Mouse (Mus musculus): ENCODE results near the gene Il1a.

The Il1a gene

DNA sequence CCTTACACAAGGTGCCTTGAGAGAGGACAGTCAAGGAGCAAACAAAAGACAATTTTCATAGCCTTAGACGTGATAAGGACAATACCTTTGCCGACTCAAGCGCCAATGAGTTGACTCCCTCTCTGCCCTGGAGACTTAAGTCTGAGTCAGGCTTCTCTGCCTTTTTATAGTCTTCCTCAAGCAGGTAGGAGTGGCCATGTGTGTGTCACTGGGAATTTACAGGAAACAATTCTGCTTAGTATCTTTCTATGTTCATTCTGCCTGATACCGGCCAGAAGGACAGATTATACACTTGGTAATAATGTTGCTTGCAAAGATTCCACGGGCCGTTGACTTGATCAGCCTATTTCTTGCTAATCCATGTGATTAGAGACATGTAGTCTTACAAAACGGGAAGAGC is at the start of gene Il1a:
TSS of gene Il1a (minus strand) at position 137 of the 400 bp plus-strand sequence.
- DNase-seq (ENCODE audit: low spot score in 2 of 2), result no peak

DNA sequence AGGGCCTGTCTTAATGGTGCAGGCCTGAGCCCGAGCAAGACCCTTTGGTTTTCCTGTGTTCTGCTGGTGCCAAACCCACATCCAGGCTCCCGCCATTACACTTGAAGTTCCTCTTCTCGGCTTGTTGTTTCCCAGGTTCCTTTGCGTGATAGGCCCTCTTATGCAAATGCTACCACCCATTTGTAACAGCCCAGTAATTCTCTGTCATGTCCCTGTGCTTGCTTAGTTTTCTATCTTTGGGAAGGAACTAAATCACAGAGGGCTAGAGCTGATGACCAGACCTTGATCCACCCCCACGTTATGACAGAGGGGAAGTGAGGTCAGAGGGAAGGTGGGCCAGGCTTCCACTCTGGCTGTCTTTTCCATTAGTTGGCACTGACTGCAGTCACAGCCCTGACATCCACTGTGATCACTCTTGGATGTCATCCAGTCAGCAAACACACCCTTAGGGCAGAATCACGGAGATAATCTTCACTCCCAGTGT is 28.4 kb upstream of the Il1a start:
- DNase-seq (ENCODE audit: low spot score in 2 of 2), result no peak

DNA sequence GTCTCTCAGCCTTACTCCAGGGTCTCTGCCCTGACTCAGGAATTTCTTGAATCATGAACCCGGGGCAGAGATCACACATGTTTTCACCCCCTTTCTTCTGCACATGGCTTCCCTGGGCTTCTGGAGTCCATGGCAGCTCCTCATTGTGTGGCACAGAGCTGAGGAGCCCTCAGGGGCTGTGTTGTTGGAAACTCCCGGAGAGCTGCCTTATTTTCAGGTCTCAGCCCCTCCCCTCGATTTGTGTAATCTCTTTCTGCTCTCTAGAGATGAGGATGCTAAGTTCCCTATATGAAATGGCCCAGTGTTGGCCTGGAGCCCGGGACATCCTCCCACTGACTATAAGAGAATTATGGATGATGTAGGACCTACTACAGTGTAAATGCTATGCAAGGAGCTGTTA is 23.7 kb upstream of the Il1a start:
- no peak for DNase-seq (ENCODE audit: low spot score in 2 of 2)

DNA sequence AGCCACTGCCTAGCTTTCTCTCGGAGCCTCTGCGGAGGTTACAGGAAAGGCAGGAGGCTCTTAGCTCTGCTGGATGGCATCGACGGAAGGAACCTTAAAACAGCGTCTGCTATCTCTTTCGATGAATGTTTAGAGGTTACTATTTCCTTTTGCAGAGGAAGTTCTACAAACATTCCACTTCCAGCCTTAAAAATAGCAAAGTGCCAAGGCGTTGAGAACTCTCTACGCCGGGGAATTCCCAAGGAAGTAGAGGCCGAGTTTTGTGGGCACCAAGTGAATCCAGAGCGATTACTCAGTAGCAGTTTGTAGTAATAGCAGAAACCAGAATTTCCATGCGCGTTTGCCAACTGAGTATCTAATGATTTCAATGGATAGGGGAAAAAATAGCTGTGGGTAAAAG is 20.8 kb upstream of the Il1a start:
- DNase-seq (ENCODE audit: low spot score in 2 of 2), result no peak

DNA sequence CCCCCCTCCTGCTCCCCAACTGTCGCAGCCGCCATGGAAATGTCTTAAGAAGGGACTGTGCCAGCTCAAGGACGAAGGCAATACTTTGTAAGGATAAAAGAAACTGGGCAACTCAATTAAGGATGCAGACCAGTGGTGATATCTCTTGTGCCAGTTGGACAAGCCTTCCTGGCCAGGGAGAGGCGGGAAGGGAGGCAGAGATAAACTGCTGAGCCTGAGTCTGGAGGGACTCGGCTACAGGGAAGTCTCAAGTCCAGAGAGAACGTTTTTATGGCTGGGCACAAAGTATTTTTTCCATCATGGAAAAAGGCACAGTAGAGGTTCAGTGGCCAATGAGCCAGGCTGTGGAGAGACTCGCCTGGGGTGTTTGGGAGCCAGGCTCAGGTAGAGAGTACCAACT is 20.3 kb upstream of the Il1a start:
- no peak for DNase-seq (ENCODE audit: low spot score in 2 of 2)

DNA sequence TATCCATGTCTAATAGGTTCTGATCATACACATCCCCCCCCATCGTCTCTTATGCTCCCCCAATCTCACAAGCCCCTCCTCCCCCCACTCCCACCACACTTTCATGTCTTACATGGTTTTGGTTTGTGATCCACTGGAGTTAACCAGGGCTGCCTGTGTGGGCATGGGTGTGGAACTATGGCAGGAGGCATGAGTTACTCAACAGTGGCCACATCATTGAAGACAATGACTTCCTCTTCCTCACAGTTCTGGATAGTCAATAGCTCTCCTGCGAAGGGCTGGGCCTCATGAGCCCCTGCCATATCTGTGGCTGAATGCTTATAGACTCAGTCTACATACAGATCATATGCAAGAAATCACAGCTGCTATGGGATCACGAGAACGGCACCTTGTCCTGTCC is 18.5 kb upstream of the Il1a start:
- no peak for DNase-seq (ENCODE audit: low spot score in 2 of 2)

DNA sequence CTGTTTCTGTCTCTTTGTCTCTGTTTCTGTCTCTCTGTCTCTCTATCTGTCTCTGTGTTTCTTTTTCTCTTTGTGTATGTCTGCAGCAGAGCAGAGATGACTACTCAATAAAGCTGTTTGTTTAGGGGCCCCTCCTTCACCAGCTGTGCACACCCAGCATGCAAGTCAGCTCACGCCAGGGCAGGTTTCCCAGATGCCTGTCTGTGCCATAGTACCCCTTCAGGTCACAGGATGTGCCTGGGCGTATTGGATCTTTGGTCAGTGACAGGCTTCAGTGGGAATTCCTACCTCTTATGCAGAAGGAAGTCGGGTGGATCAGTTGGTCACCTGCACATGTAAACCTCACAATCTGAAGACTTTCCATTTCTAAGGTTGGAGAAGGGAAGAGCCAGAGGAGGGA is 14.4 kb upstream of the Il1a start:
- DNase-seq (ENCODE audit: low spot score in 2 of 2), result no peak

DNA sequence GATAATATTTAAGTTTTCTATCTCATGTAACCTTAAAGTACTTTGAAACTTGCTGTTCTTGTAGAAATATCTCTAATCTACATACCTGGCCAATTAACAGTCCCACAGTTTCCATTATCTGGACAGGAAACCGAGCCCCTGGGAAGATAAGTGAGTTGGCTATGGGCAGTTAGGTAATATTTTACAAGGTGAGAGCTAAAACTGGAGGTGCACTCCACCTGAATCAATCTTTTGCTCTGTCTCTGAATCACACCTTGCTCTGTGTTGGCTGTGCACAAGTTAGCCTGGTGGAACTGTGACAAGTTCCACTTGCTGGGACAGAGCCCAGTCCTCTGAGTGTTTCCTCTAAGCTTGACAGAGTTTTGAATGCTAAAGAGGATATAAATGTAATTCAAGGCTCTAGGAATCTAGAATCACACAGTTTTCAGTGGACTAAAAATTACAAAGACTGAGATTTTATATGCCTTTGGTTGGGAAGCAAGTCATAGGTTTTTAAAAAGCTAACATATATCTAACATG is 12.4 kb upstream of the Il1a start:
- peak in 1 of 2 experiments; percentile 55 for DNase-seq (ENCODE audit: low spot score in 2 of 2)

DNA sequence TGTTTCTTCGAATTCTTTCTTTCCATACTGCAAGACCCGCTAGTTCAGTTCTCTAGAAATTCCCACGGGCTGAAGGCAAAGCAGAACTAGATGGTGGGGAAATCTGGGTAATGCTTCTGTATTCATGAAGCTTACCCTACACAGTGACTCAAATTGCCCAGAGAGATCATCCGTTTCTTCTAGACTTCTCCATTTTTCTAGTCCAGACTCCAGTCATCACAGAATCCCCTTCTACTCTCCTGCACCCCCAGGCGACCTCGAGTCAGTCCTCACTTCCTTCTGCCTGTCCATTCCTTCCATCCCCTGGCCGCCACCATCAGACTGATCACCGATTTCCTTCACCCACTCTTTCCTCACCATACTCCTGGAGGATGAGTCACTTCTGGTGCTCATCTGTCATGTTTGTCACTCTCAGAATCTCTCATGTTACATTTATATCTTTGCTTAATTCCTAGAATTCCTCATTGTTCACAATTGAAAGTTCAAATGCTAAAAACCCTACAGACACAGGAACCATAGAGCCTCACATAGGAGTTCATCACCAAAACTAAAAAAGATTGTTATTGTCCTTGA is 10.3 kb upstream of the Il1a start:
- no peak for DNase-seq (ENCODE audit: low spot score in 2 of 2)

DNA sequence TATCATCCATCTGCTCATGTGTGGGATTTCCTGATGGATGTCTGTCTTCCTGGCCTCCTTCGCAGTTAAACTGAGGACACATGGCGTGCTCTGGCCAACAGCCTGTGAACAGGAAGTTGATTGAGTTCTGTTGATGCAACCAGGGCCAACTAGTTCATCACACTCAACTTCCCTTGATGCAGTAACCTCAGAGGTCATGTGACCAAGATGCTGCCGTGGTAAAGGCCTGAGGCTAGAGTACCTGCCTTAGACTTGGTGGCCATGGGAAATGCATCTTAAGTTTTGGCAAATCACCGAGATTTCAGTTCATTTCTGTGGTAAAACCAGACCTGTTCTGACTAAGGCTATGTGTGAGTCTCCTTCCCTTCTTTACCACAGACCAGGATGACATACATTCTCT is 6.1 kb upstream of the Il1a start:
- DNase-seq (ENCODE audit: low spot score in 2 of 2), result no peak

DNA sequence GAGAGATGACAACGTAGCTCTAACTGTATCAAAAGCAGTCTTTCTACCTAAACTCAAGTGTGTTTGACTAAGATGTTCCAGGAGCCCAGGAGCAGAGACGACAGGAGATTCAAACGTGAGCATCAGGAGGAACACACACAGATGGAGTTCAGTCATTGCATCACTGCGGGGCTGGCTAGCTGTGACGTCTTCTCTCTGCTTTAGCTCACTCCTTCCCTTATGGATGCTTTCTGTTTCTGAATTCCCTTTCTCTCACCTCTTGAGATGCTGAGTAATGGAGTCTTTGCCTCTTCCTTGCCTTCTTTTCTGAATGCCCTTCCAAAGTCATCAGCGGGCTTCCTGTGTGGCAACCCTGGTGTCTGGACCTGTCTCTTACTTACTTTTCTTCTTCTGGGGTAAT is 5.1 kb upstream of the Il1a start:
- no peak for DNase-seq (ENCODE audit: low spot score in 2 of 2)

DNA sequence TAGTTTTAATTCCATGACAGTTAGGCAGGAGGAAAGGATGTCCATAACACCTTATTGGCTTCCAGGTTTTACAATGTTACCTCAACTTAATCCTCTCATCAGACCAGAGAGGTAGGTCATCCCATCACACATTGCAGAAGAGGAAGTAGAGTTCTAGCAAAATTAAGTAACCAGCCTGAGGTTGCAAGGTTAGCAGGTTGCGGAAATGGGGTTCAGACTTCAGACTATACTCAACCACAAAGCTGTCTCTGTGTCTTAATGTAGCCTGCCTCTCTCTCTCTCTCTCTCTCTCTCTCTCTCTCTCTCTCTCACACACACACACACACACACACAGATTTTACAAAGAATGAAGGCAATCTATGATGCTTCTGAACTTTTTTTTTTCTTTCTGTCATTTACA is 4.2 kb upstream of the Il1a start:
- no peak for DNase-seq (ENCODE audit: low spot score in 2 of 2)

DNA sequence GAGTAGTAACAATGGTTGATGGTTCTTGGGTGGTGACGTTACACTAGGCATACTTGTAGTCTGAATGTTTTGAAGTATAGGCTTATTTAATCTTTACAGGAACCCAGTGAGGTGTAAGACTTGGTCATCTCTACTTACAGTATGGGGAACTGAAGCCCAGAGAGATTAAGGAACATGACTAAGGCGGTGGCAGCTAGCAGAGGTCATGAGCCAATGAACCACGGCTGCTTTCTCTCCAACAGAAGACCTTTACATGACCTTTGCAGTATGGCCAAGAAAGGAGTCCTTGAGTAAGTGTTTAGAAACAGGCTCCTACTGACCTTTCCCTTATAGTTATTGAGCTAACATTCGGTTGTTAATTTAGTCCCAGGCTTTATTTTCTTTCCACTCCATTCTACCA is 3.8 kb downstream of the Il1a start:
- DNase-seq (ENCODE audit: low spot score in 2 of 2), result no peak

DNA sequence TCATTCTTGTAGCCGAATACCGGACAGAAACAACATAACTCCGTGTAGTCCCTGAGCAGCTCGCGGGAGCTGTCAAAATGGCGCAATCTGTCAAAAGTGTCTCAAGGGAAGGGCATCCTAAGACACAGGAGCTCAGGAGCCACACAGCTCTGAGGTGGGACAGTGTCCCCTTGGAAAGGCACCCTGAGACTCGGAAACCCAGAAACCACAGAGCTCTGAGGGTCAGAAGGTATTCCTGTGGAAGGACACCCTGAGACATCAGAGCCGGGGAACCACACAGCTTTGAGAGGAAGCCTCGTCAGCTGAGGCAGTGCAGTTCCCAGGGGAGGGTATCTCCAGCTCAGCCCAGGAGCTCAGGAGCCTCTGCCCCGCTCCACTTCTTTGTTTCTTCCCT is 12.2 kb downstream of the Il1a start:
- no peak for DNase-seq (ENCODE audit: low spot score in 2 of 2)

DNA sequence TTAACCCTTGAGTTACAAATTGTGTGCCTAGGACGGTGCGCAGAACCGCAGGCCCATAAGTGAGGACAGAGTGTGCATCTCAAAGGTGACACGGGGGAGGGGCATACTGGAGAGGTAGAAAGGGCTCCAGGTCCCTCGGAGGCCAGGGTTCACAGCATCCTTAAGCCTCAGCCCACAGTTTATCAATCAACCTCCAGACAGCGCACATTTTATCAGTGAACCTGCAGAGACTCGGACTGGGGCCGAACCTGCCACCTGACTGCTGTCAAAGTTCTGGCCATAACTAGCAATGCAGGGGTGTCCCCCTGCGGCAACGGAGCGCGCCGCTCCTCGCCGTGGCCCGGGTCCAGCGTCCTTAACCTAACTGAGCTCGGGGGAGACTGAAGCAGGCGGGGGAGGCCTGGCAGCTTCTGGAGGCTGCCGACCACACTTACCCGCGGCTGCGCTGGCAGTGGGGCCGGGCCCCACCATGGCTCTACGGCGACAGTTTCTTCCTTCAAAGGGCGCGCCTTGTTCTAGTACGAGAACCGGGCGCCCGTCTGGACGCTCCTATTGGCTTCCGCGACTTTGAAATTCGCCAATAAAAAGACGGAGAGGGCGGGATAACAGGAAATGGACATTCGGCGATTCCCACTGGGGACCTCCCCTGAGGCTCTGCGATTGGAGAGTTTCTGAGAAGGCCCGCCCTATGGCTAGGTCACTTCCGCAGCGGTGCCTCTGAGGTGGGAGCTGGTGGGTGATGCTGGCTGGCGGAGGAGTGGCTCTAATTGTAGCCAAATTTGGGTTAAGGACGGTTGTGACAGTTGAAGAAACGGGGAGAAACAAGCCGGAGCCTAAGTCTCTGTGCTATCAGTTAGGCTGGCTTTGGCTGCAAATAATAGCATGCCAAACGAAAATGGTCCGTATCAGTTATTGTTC is 12.8 kb downstream of the Il1a start, which contains the start of gene Ckap2l:
TSS of gene Ckap2l (minus strand) at position 542 of the 918 bp plus-strand sequence.
- DNase-seq (ENCODE audit: low spot score in 2 of 2), result peak; percentile 95 to 98

DNA sequence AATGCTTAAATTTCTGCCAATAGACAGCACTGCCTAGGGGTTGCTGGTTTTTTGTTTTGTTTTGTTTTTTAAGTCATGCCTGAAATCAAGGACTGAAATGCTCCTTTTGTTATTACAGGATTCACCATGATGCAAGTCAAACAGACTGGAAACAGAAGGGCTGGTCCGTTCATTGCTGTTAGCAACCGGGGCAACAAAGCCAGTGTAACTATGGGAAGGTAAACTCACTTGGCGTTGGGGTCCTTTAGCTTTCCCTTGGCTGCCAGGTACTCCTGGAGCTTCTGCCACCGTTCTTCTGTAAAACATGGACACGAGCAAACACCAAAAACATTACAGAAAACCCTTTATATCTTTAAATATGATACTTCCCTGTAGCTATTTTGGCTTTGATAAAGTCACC is 13.7 kb downstream of the Il1a start:
- DNase-seq (ENCODE audit: low spot score in 2 of 2), result no peak

DNA sequence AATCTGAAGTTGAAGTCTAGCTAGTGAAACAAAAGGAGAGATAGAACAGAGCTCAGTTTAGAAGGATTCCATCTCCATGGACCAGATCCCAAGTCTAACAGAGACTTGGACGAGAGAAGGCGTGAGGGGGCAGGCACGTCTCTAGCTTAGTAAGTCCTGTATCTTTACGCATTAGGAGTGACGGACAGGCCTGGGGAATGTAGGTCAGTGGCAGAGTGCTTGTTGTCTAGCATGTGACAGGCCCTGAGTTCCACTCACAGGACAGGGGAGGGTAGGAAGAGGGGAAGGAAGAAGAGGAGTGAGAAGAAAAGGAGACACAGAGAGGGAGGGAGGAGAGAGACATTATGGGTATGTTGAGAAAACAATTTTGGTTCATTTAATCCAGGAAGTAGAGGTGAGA is 14.7 kb downstream of the Il1a start:
- no peak for DNase-seq (ENCODE audit: low spot score in 2 of 2)

DNA sequence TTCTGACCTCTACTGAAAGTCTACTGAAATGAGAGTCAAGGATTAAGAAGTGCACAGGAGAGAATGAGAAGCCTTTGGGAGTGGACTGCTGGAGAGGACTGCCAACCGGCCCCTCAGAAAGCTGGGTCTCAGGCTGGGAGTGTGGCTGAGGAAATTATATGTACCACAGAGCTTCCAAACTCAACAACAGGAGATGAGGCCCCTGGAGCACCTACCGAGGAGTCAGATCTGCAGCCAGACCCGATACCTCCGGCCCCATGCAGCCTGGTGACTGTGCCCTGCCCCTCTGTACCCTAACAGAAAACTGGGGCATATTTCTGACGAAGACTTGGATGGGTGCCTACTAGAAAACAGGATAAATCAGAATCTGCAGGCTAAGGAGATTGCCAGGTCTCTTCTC is 35.9 kb downstream of the Il1a start:
- no peak for DNase-seq (ENCODE audit: low spot score in 2 of 2)

DNA sequence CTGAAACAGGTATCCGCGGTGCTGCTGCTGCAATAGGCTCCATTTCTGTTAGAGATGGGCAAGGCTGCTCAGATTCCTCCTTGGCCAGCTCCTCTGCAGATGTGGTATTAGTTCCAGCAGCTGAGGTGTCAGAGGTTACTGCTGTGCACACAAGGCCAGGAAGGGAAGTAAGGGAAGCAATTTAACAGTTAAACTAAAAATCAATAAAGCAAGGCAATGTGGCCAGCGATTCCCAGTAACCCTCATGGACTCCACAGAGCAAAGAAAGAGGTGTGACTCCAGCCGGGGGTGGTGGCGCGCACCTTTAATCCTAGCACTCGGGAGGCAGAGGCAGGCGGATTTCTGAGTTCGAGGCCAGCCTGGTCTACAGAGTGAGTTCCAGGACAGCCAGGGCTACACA is 39.2 kb downstream of the Il1a start:
- DNase-seq (ENCODE audit: low spot score in 2 of 2), result no peak

DNA sequence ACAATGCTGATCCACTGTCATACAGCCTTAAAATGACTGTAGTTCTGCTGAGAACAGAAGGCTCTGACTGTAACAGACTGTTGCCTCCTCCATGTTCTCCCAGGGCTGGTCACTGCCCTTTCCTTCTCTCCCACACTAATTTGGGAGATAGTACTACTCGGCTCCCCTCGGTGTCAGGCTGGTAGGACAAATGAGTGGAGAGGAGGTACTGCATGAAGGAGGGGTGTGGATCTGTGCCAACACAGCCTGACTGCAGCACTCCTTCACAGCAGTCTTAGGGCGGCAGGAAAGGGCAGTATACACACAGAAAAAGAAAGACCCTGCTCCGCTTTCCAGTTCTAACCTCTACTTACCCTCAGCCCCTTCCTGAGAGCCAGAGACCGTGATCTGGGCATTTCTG is 39.8 kb downstream of the Il1a start:
- DNase-seq (ENCODE audit: low spot score in 2 of 2), result no peak

DNA sequence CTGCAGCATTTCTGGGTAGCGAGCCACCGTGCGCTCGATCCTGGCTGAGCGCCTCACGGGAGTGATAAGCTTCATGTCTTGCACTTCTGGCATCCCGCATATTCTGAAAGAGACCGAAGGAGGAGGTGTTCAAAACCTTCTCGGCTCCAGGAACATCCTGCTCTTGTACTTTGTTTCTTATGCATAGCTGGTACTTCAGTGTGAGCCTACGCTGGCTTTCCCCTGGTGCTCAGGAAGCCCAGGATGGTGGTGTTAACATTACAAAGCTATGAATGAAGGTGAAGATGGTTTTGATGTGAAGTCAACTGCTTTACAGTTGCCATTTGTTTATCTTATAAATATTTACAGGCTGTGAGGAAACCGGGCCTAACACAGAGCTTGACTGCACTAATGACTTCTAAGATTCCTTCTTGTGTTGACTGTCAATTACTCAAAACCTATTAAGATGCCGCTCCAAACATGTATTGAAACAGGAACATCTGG is 40.6 kb downstream of the Il1a start:
- DNase-seq (ENCODE audit: low spot score in 2 of 2), result no peak

DNA sequence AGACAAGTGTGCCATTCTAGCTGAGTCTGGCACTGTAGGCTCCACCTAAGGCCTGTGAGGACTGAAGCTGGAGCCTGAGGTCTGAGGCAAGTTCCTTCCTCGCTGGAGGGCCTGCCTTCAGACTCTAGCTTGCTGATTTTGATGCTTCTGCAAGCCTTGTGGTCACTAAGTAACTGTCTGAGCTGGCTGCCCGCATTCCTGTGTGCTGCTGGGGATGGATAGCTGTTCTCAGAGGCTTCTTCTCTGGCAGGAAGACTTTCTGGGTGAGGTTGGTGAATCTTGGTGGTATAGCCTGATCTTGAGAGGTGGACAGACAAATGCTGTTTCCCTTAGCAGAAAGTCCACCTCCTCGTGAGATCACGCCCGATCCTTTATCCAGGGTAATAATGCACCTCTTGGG is 42.0 kb downstream of the Il1a start:
- no peak for DNase-seq (ENCODE audit: low spot score in 2 of 2)

DNA sequence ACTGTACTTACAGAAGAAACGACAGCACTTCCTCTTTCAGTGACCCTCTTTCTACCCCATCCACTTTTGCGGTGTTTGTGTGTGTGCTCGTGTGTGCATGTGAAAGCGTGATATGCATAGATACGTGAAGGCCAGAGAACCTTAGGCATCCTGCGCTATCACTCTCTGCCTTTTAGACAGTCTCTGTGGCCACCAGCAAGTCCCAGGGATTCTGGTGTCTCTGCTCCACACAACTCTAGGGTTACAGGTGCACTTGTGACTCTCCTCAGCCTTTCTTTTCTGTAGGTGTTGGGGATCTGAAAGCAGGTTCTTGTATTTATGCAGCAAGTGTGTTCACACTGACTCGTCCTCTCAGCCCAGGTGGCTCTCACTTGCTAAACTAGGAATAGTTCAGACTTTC is 44.5 kb downstream of the Il1a start:
- DNase-seq (ENCODE audit: low spot score in 2 of 2), result no peak

All from left cerebral cortex, adult 9 months (tissue).